Comparison of ENCODE assay signal across 10 mouse cellular contexts in the genomic region with DNA sequence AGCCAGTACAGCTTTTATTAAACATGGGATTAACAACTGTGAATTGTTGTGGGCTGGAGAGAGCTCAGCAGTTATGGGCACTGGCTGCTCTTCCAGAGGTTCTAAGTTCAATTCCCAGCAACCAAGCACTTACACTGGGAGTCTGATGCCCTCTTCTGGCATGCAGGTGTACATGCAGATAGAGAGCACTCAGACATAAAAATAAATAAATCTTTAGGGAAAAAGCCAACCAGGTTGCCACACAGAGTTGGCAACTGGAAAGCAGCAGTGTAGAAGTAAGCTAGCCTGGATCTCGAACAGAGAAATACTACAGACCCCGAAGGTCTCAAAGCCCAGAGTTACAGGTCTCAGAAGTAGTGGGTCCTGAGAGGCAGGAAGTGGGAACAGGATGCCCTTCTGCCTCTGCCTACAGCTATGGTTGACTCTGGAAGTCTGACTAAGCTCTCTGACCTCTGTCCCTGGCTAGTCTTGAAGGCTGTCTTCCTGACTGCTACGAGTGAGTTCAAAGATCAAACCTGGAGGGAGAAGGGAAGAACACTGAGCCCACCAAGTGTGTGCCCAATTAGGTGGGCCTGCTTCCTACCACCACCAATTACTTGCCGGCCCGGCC. TPM values are rescaled to one million over a fixed set of nuclear protein-coding genes. Genes with fewer than 3 reads are reported as not detected.
A peak's percentile ranks its signal among the peaks of the same experiment; 100 is the strongest.
DNase-seq lines count a peak whose midpoint lies in the region; ATAC-seq lines count a peak whose summit lies in the region.
"Had no signal": no experiment of that assay in that cellular context is flagged by ENCODE, and none has a peak within 500 bp of the region (broad histone marks: within the 10 kb centered on the region; RNA-seq: fewer than 3 reads in every experiment).

No protein-coding gene starts in this region.

- H3K27me3 ChIP-seq in intestine, embryonic 16.5 days (replicated peaks; ENCODE audit: control insufficient read depth, insufficient read depth, low read length), result no peaks in the 10 kb centered on the region
- no peaks in the 10 kb centered on the region for H3K27me3 ChIP-seq in intestine, embryonic 15.5 days (replicated peaks)
- H3K27me3 ChIP-seq: embryonic facial prominence, embryonic 13.5 days; limb, embryonic 13.5 days had no signal

- WGBS in intestine, embryonic 16.5 days, result 57% methylated on average over 5 of the region's 5 CpGs
- 56% methylated on average over 5 of the region's 5 CpGs for WGBS in intestine, embryonic 15.5 days

- H3K9ac ChIP-seq in intestine, embryonic 16.5 days (ENCODE audit: low read depth, low read length), result 0 out of 2 replicates have a peak overlapping the region, but pooled peaks have one; percentile 11
- H3K9ac ChIP-seq in intestine, embryonic 15.5 days, result no peak overlapping the region
- H3K9ac ChIP-seq: embryonic facial prominence, embryonic 13.5 days; limb, embryonic 13.5 days had no signal

- peak; percentile 79 for DNase-seq in ES-CJ7 (ENCODE audit: low read depth, low spot score)
- peak; percentile 55 for DNase-seq in brain, adult 2 months (ENCODE audit: low read depth, low spot score)
- DNase-seq in kidney, postnatal 36 days, result peak; percentile 36 to 45
- DNase-seq in thymus, postnatal 0 days (ENCODE audit: low spot score), result peak; percentile 63
- DNase-seq in left cerebral cortex, adult 8-10 months (ENCODE audit: low spot score in 2 of 2), result no peak
- DNase-seq in gastrocnemius, postnatal 14 days, result no peak

- H3K27ac ChIP-seq in intestine, embryonic 16.5 days (ENCODE audit: low read length), result no peak overlapping the region
- no peak overlapping the region for H3K27ac ChIP-seq in intestine, embryonic 15.5 days
- H3K27ac ChIP-seq: embryonic facial prominence, embryonic 13.5 days; limb, embryonic 13.5 days had no signal

- no peak overlapping the region for H3K4me2 ChIP-seq in intestine, embryonic 16.5 days (ENCODE audit: low read depth, low read length)
- no peak overlapping the region for H3K4me2 ChIP-seq in intestine, embryonic 15.5 days (replicated peaks)

- H3K9me3 ChIP-seq in intestine, embryonic 16.5 days (ENCODE audit: control insufficient read depth, low read length), result no peaks in the 10 kb centered on the region
- no peaks in the 10 kb centered on the region for H3K9me3 ChIP-seq in intestine, embryonic 15.5 days
- H3K9me3 ChIP-seq: embryonic facial prominence, embryonic 13.5 days; limb, embryonic 13.5 days had no signal

- H3K4me1 ChIP-seq in intestine, embryonic 16.5 days (ENCODE audit: control insufficient read depth, insufficient read depth, low read length), result 0 out of 2 replicates have a peak, but pooled peaks cover 4% of the 10 kb centered on the region
- no peaks in the 10 kb centered on the region for H3K4me1 ChIP-seq in intestine, embryonic 15.5 days (replicated peaks)
- H3K4me1 ChIP-seq: embryonic facial prominence, embryonic 13.5 days had no signal

- no peaks in the 10 kb centered on the region for H3K36me3 ChIP-seq in intestine, embryonic 16.5 days (ENCODE audit: control insufficient read depth, insufficient read depth, low read length)
- no peaks in the 10 kb centered on the region for H3K36me3 ChIP-seq in intestine, embryonic 15.5 days
- H3K36me3 ChIP-seq: embryonic facial prominence, embryonic 13.5 days; limb, embryonic 13.5 days had no signal

- intact Hi-C loops in gastrocnemius, postnatal 14 days (cut with DNase I; ENCODE audit: low total_unique reads), result no loop called here

- H3K4me3 ChIP-seq in intestine, embryonic 16.5 days (ENCODE audit: low read length), result no peak overlapping the region
- no peak overlapping the region for H3K4me3 ChIP-seq in intestine, embryonic 15.5 days (replicated peaks)
- H3K4me3 ChIP-seq: embryonic facial prominence, embryonic 13.5 days; limb, embryonic 13.5 days had no signal

- ATAC-seq in intestine, embryonic 16.5 days, result no peak
- no peak for ATAC-seq in intestine, embryonic 15.5 days

RNA-seq across cellular contexts. Expression of gene Fmc1, which starts 2.0 kb away (rescaled TPM):
- polyA plus RNA-seq in intestine, embryonic 16.5 days (2015; fragmentation: Nextera tagmentation; extraction: Ambion mirVana), result 159 and 163 TPM in 2 replicates
- 170 and 176 TPM in 2 replicates for polyA plus RNA-seq in intestine, embryonic 15.5 days (2015; fragmentation: Nextera tagmentation; extraction: Ambion mirVana)
- polyA plus RNA-seq in thymus, postnatal 0 days (2015; fragmentation: Nextera tagmentation; extraction: Ambion mirVana), result 100 and 110 TPM in 2 replicates
- total RNA-seq in left cerebral cortex, adult 8-10 months (2022), result 10 to 100 TPM; 45.1 to 62.4 (median 52.2) TPM
- 100 to 1,000 TPM; 125 to 149 TPM for total RNA-seq in gastrocnemius, postnatal 14 days (2021)

RNA-seq across cellular contexts. Expression of gene Luc7l2, which starts 19.8 kb away (rescaled TPM):
- 24.9 and 26.7 TPM in 2 replicates for polyA plus RNA-seq in intestine, embryonic 16.5 days (2015; fragmentation: Nextera tagmentation; extraction: Ambion mirVana)
- polyA plus RNA-seq in intestine, embryonic 15.5 days (2015; fragmentation: Nextera tagmentation; extraction: Ambion mirVana), result 29.2 and 29.6 TPM in 2 replicates
- 26.7 and 44.6 TPM in 2 replicates for polyA plus RNA-seq in thymus, postnatal 0 days (2015; fragmentation: Nextera tagmentation; extraction: Ambion mirVana)
- 100 to 1,000 TPM; 175 to 178 (median 176) TPM for total RNA-seq in left cerebral cortex, adult 8-10 months (2022)
- 100 to 1,000 TPM in 1 of 2 experiments, 10 to 100 TPM in 1; 84.2 to 102 TPM for total RNA-seq in gastrocnemius, postnatal 14 days (2021)

Comparison
In these comparisons a context has a peak if more than half of its experiments do, and no peak if none do; other contexts are left out.
1. DNase-seq: peak in ES-CJ7 (single experiment), brain, adult 2 months (single experiment), kidney, postnatal 36 days (2 of 2) and thymus, postnatal 0 days (single experiment); none in left cerebral cortex, adult 8-10 months (0 of 2) and gastrocnemius, postnatal 14 days (single experiment).